Mouse (Mus musculus): Measurements from ENCODE around the gene Gas2l3. TPM values are rescaled to one million over a fixed set of nuclear protein-coding genes. Genes with fewer than 3 reads are reported as not detected.
A peak's percentile ranks its signal among the peaks of the same experiment; 100 is the strongest.

Gas2l3 gene
- polyA plus RNA-seq, 1 experiment, result 0.42 TPM

DNA sequence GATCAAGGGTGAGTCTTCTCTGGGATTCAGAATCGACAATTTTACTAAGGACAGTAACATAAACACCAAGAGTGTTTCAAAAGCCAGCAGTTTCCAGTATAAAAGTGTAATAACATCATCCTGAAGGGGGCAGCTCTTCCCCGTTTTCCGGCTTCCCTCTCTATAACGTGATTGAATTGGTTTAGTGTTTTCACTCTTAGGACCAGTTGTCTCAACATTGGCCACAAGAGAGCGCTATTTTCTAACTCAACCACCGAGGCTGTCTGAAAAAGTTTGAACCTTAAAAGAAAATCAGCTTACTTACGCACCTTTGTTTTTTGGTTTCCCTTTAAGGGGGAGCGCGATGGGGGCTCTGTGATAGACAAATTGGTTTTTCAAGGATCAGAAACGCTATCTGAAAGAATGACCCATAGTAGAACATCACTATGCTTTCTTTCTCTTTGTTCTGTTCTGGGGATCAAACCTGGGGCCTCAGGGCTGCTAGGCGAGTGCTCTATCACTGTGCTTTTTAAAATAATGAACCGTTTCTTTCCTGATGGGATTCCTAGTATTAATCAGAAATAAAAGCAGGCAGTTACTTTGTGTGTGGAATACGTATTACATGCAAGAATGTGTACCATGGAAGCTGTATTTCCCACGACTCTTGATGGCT, 18.2 kb upstream of the Gas2l3 start:
- Histone ChIP-seq H3K36me3 (ENCODE audit: control insufficient read depth, insufficient read depth, low read length) (no peaks in the 10 kb centered on the region), H3K27ac (ENCODE audit: control insufficient read depth, insufficient read depth, low read depth, low read length) (no peak overlapping the region), H3K4me3 (ENCODE audit: control insufficient read depth, low read depth, low read length) (no peak overlapping the region), H3K27me3 (ENCODE audit: control insufficient read depth, insufficient read depth, low read length) (no peaks in the 10 kb centered on the region), H3K4me1 (ENCODE audit: control insufficient read depth, insufficient read depth, low read length) (no peaks in the 10 kb centered on the region)
- TF ChIP-seq POLR2A (IDR thresholded peaks at IDR 0.05; ENCODE audit: control insufficient read depth, low read depth, low read length), result no peak
- TF ChIP-seq CTCF (IDR thresholded peaks at IDR 0.05; ENCODE audit: control insufficient read depth, insufficient read depth, insufficient replicate concordance, low read depth, low read length), result no peak; the same call in 1 of the 2 replicates

DNA sequence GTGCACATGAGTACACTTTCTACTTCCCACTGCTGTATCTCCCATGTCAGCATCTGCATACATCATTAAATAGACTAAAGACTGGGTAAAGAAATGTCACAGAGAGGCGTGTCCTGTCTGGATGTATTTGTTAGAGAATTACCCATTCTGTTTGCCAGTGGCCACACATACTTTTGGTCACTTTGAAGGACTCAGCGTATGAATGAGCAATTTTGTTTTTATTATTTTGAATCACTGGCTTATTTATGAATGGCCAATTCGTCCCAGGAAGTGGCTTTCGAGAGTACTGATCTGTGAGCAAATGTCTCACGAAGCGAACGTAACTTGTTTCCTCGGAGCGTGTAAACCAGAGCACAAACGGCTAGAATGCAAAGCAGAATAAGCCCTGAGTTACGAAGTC, 17.2 kb upstream of the Gas2l3 start:
- Histone ChIP-seq H3K4me1 (ENCODE audit: control insufficient read depth, insufficient read depth, low read length) (no peaks in the 10 kb centered on the region), H3K36me3 (ENCODE audit: control insufficient read depth, insufficient read depth, low read length) (no peaks in the 10 kb centered on the region), H3K27me3 (ENCODE audit: control insufficient read depth, insufficient read depth, low read length) (no peaks in the 10 kb centered on the region), H3K27ac (ENCODE audit: control insufficient read depth, insufficient read depth, low read depth, low read length) (no peak overlapping the region), H3K4me3 (ENCODE audit: control insufficient read depth, low read depth, low read length) (no peak overlapping the region)
- TF ChIP-seq CTCF (IDR thresholded peaks at IDR 0.05; ENCODE audit: control insufficient read depth, insufficient read depth, insufficient replicate concordance, low read depth, low read length), result no peak
- no peak for TF ChIP-seq POLR2A (IDR thresholded peaks at IDR 0.05; ENCODE audit: control insufficient read depth, low read depth, low read length)

DNA sequence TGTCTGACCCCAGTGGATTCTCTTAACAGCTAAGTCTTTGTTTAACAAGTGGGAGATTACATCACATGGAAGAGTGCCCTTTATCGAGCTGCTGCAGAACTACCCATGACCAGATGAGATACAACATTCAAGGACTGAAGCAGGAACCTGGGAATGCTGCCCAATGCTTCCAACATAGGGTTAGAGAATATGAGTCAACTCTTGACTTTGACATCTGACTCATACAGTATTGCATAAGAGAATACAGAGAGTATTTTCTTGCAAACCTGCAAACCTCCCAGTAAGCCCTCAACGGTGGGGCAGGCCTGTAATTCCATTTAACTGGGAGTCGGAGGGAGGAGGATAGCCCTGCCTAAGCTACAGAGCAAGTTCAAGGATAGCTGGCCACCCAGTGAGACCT, 15.0 kb upstream of the Gas2l3 start:
- Histone ChIP-seq H3K4me1 (ENCODE audit: control insufficient read depth, insufficient read depth, low read length) (no peaks in the 10 kb centered on the region), H3K27me3 (ENCODE audit: control insufficient read depth, insufficient read depth, low read length) (no peaks in the 10 kb centered on the region), H3K36me3 (ENCODE audit: control insufficient read depth, insufficient read depth, low read length) (no peaks in the 10 kb centered on the region), H3K4me3 (ENCODE audit: control insufficient read depth, low read depth, low read length) (no peak overlapping the region), H3K27ac (ENCODE audit: control insufficient read depth, insufficient read depth, low read depth, low read length) (no peak overlapping the region)
- TF ChIP-seq POLR2A (IDR thresholded peaks at IDR 0.05; ENCODE audit: control insufficient read depth, low read depth, low read length) (no peak), CTCF (IDR thresholded peaks at IDR 0.05; ENCODE audit: control insufficient read depth, insufficient read depth, insufficient replicate concordance, low read depth, low read length) (no peak)

DNA sequence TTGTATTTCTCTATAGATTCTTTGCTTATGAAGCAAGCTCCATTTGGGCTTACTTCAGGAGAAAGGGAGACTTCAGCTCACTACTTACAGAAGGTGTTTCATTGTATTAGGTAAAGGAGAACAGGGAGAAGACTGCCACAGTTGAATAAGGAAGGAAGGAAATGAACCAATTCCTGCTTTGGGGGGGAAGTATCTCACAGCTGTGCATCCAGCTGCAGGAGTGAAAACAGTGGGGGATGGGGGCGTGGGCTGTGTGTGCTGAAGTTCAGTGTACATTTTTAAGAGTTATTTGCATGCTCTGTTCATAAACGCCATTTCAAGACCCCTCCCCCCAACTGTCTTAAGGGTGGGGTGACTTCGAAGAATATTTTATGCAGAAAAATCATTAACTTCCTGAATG, 10.0 kb upstream of the Gas2l3 start:
- Histone ChIP-seq H3K36me3 (ENCODE audit: control insufficient read depth, insufficient read depth, low read length) (no peaks in the 10 kb centered on the region), H3K27me3 (ENCODE audit: control insufficient read depth, insufficient read depth, low read length) (no peaks in the 10 kb centered on the region), H3K4me1 (ENCODE audit: control insufficient read depth, insufficient read depth, low read length) (no peaks in the 10 kb centered on the region), H3K27ac (ENCODE audit: control insufficient read depth, insufficient read depth, low read depth, low read length) (no peak overlapping the region), H3K4me3 (ENCODE audit: control insufficient read depth, low read depth, low read length) (no peak overlapping the region)
- TF ChIP-seq CTCF (IDR thresholded peaks at IDR 0.05; ENCODE audit: control insufficient read depth, insufficient read depth, insufficient replicate concordance, low read depth, low read length) (no peak), POLR2A (IDR thresholded peaks at IDR 0.05; ENCODE audit: control insufficient read depth, low read depth, low read length) (no peak)

DNA sequence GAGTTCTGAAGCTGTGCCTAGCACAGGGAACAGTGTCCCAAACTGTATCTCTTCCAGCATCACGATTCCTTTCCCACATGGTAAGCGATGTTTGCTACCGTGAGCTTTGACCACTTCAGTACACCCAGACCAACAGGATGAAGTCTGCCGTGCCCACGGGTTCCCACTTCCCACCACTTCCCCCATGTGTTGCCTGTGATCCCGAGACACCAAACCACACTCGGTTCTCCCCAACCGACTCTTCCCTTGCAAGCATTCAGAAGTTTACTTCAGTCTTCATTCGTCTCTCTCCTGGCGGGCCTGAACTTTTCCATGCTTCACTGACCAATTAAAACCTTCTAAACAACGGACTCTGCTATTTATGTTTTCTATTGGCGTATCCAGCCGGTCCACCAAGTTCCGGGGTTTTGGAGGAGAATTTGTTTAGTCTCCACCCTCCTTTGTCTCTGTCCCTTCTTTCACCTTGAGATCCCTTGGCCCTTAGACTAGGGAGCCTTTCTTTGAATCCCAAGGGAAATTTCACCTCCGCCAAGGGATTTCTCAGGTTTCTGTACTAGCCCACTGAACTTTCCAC, 9.4 kb upstream of the Gas2l3 start:
- no peaks in the 10 kb centered on the region for H3K27me3 ChIP-seq (ENCODE audit: control insufficient read depth, insufficient read depth, low read length)
- no peak overlapping the region for H3K27ac ChIP-seq (ENCODE audit: control insufficient read depth, insufficient read depth, low read depth, low read length)
- no peaks in the 10 kb centered on the region for H3K36me3 ChIP-seq (ENCODE audit: control insufficient read depth, insufficient read depth, low read length)
- H3K4me1 ChIP-seq (ENCODE audit: control insufficient read depth, insufficient read depth, low read length), result no peaks in the 10 kb centered on the region
- H3K4me3 ChIP-seq (ENCODE audit: control insufficient read depth, low read depth, low read length), result no peak overlapping the region
- TF ChIP-seq POLR2A (IDR thresholded peaks at IDR 0.05; ENCODE audit: control insufficient read depth, low read depth, low read length) (no peak), CTCF (IDR thresholded peaks at IDR 0.05; ENCODE audit: control insufficient read depth, insufficient read depth, insufficient replicate concordance, low read depth, low read length) (no peak)

DNA sequence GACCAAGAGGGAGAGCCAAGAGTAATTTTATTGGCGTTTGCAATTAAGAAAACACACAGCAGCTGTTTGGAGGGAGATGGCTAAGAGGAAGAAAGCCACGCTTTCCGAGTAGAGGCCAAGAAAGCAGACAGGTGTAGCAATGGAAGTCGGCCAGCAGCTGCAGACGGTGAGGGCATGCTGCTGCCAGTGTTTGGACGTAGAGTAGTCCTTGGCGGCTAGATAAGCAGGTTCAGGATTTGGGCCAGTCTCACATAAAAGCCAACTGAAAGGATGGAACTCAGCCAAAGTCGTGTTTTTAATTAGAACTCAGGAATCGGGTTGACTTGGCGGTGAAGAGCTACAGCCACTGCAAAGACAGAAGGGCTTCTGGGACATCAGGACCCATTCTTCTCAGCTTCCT, 6.6 kb upstream of the Gas2l3 start:
- Histone ChIP-seq H3K27me3 (ENCODE audit: control insufficient read depth, insufficient read depth, low read length) (no peaks in the 10 kb centered on the region), H3K4me1 (ENCODE audit: control insufficient read depth, insufficient read depth, low read length) (no peaks in the 10 kb centered on the region), H3K27ac (ENCODE audit: control insufficient read depth, insufficient read depth, low read depth, low read length) (no peak overlapping the region), H3K36me3 (ENCODE audit: control insufficient read depth, insufficient read depth, low read length) (no peaks in the 10 kb centered on the region), H3K4me3 (ENCODE audit: control insufficient read depth, low read depth, low read length) (no peak overlapping the region)
- TF ChIP-seq CTCF (IDR thresholded peaks at IDR 0.05; ENCODE audit: control insufficient read depth, insufficient read depth, insufficient replicate concordance, low read depth, low read length) (no peak), POLR2A (IDR thresholded peaks at IDR 0.05; ENCODE audit: control insufficient read depth, low read depth, low read length) (no peak)

DNA sequence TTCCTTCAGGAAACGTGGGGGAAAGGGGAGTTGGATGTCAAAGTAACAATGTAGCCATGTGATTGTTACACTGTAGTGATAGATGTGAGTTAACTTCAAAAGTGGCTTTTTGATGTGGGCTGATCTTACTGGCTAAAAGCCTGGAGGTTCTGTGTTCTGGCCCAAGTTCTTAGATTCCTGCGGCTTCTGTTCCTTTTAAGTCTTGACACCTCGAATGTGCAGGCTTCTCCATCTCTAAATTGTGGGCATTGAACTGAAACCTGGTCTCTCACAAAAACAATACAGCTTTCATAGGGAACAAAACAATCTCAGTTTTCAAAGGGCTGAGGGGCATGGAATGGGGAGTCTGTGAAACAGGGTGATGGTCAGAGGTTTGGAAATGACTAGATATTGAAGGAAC, 614 bp upstream of the Gas2l3 start:
- Histone ChIP-seq H3K36me3 (ENCODE audit: control insufficient read depth, insufficient read depth, low read length) (no peaks in the 10 kb centered on the region), H3K4me1 (ENCODE audit: control insufficient read depth, insufficient read depth, low read length) (peaks cover 8% of the 10 kb centered on the region), H3K27me3 (ENCODE audit: control insufficient read depth, insufficient read depth, low read length) (no peaks in the 10 kb centered on the region), H3K27ac (ENCODE audit: control insufficient read depth, insufficient read depth, low read depth, low read length) (peak overlapping the region; percentile 47), H3K4me3 (ENCODE audit: control insufficient read depth, low read depth, low read length) (peak overlapping the region; percentile 90; the same call in 1 of the 2 replicates)
- TF ChIP-seq POLR2A (IDR thresholded peaks at IDR 0.05; ENCODE audit: control insufficient read depth, low read depth, low read length), result no peak
- TF ChIP-seq CTCF (IDR thresholded peaks at IDR 0.05; ENCODE audit: control insufficient read depth, insufficient read depth, insufficient replicate concordance, low read depth, low read length), result no peak
